Comparison of ENCODE assay signal across 8 mouse cellular contexts in the genomic region with DNA sequence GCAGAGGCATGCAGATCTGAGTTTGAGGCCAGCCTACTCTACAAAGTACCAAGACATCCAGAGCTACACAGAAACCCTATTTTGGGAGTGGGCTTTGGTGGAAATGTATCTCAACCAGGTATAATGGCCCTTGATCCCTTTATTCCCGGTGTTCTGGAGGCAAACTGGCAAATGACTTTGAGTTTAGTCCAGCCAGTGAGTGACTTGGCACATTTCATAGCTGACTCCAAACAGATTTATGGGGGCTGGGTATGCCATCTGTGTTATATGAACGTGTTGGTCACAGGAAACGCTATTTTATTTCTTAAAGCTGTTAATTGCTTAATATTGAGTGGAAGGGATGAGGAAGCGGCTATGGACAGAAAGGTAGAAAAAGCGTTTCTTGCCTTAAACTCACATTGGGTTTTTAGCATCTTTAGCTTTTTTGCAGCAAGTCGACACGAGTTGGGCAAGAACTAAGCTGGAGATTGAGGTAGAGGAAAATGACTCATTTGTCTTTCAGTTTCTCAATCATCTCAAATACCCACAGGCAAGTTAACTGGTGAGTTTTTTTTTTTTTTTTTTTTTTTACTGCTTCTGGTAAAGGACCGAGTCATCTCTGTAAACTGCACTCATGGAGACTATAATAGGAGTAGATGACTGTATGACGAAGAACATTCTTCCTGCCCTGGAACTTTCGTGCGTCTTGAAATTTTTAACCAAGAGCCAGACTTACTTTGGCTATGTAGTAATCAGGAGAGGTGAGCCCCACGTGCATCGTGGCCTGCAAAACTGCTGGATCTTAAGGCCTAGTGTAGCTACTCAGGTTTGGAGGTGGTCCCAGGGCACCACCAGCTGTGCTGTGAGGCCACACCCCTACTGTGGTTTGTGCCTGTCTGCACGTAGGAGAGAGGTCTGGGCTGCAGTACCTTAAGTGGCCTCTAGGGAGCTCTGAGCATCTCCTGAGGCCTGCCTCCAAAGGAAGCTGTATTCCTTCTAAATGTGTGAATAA. TPM values are rescaled to one million over a fixed set of nuclear protein-coding genes. Genes with fewer than 3 reads are reported as not detected.
DNase-seq lines count a peak whose midpoint lies in the region; ATAC-seq and TF ChIP-seq lines count a peak whose summit lies in the region.

No protein-coding gene starts in this region.

- peak overlapping the region; percentile 51; the same call in 1 of the 2 replicates for H3K27ac ChIP-seq in intestine, embryonic 15.5 days
- no peak overlapping the region for H3K27ac ChIP-seq in limb, embryonic 11.5 days (replicated peaks; ENCODE audit: low read depth, low read length)
- peak overlapping the region; percentile 55; the same call in 1 of the 2 replicates for H3K27ac ChIP-seq in midbrain, embryonic 13.5 days
- H3K27ac ChIP-seq in small intestine, adult 2 months (ENCODE audit: insufficient read depth, low read depth, low read length) = peak overlapping the region; percentile 54

- H3K4me1 ChIP-seq in intestine, embryonic 15.5 days (replicated peaks) = peaks cover 44% of the 10 kb centered on the region
- peaks cover 16% of the 10 kb centered on the region for H3K4me1 ChIP-seq in limb, embryonic 11.5 days (ENCODE audit: control insufficient read depth, insufficient read depth, low read length)
- H3K4me1 ChIP-seq in midbrain, embryonic 13.5 days (replicated peaks) = peaks cover 66% of the 10 kb centered on the region
- peaks cover 38% of the 10 kb centered on the region for H3K4me1 ChIP-seq in small intestine, adult 2 months (ENCODE audit: control insufficient read depth, insufficient read depth, insufficient read length, low read length)

- H3K4me3 ChIP-seq in intestine, embryonic 15.5 days (replicated peaks) = peak overlapping the region; percentile 9; the same call in 1 of the 2 replicates
- no peak overlapping the region; the same call in 1 of the 2 replicates for H3K4me3 ChIP-seq in limb, embryonic 11.5 days (ENCODE audit: low read depth, low read length)
- H3K4me3 ChIP-seq in midbrain, embryonic 13.5 days (replicated peaks) = peak overlapping the region; percentile 82
- H3K4me3 ChIP-seq in small intestine, adult 2 months (ENCODE audit: low read depth, low read length) = peak overlapping the region; percentile 20; the same call in 1 of the 2 replicates

- no peaks in the 10 kb centered on the region for H3K9me3 ChIP-seq in intestine, embryonic 15.5 days
- no peaks in the 10 kb centered on the region for H3K9me3 ChIP-seq in limb, embryonic 11.5 days (ENCODE audit: control insufficient read depth, low read length)
- no peaks in the 10 kb centered on the region for H3K9me3 ChIP-seq in midbrain, embryonic 13.5 days

- peak; percentile 27 for ATAC-seq in intestine, embryonic 15.5 days
- ATAC-seq in limb, embryonic 11.5 days (ENCODE audit: insufficient number of reproducible peaks, low FRiP score, low TSS enrichment, low read depth) = no peak
- ATAC-seq in midbrain, embryonic 13.5 days = no peak

- WGBS in intestine, embryonic 15.5 days = 25% methylated on average over 14 of the region's 14 CpGs
- WGBS in limb, embryonic 11.5 days = 24% methylated on average over 14 of the region's 14 CpGs
- WGBS in midbrain, embryonic 13.5 days = 26% methylated on average over 14 of the region's 14 CpGs
- WGBS in small intestine, adult 2 months = 40% methylated on average over 14 of the region's 14 CpGs

- peak overlapping the region; percentile 64 for H3K4me2 ChIP-seq in intestine, embryonic 15.5 days (replicated peaks)
- H3K4me2 ChIP-seq in limb, embryonic 11.5 days (ENCODE audit: low read depth, severe bottlenecking) = peak overlapping the region; percentile 85
- peak overlapping the region; percentile 93 for H3K4me2 ChIP-seq in midbrain, embryonic 13.5 days (replicated peaks)

- H3K36me3 ChIP-seq in intestine, embryonic 15.5 days = peaks cover 7% of the 10 kb centered on the region; the same call in 1 of the 2 replicates
- peaks cover 8% of the 10 kb centered on the region for H3K36me3 ChIP-seq in limb, embryonic 11.5 days (ENCODE audit: control insufficient read depth, insufficient read depth, low read length)
- H3K36me3 ChIP-seq in midbrain, embryonic 13.5 days = peaks cover 20% of the 10 kb centered on the region
- peaks cover 25% of the 10 kb centered on the region for H3K36me3 ChIP-seq in small intestine, adult 2 months (ENCODE audit: control insufficient read depth, insufficient read depth, low read length)

- peak; percentile 78; the same call in 1 of the 2 replicates for TF ChIP-seq CTCF in small intestine, adult 2 months (IDR thresholded peaks at IDR 0.05; ENCODE audit: extremely low read depth, insufficient read length, insufficient replicate concordance, low read depth, low read length)

- no peaks in the 10 kb centered on the region for H3K27me3 ChIP-seq in intestine, embryonic 15.5 days (replicated peaks)
- H3K27me3 ChIP-seq in limb, embryonic 11.5 days (ENCODE audit: control insufficient read depth, insufficient read depth, low read length) = no peaks in the 10 kb centered on the region
- no peaks in the 10 kb centered on the region for H3K27me3 ChIP-seq in midbrain, embryonic 13.5 days
- H3K27me3 ChIP-seq in small intestine, adult 2 months (ENCODE audit: control insufficient read depth, insufficient read depth, low read length) = no peaks in the 10 kb centered on the region

- no peak for TF ChIP-seq POLR2A in small intestine, adult 2 months (IDR thresholded peaks at IDR 0.05; ENCODE audit: low read depth, low read length)

- DNase-seq in urinary bladder, adult 18-20 months (ENCODE audit: low spot score in 2 of 2) = peak; percentile 42 to 53
- no peak for DNase-seq in urinary bladder, postnatal 10 days (ENCODE audit: low spot score)
- DNase-seq in embryo, embryonic 9.5 days (ENCODE audit: extremely low spot score) = peak; percentile 89
- peak; percentile 68 to 86 for DNase-seq in gastrocnemius, postnatal 4 days (ENCODE audit: low spot score in 2 of 2)
- DNase-seq in limb, embryonic 11.5 days (ENCODE audit: low spot score) = peak; percentile 94

- H3K9ac ChIP-seq in intestine, embryonic 15.5 days = no peak overlapping the region; the same call in 1 of the 2 replicates
- H3K9ac ChIP-seq in limb, embryonic 11.5 days (ENCODE audit: low read length) = no peak overlapping the region
- peak overlapping the region; percentile 2 for H3K9ac ChIP-seq in midbrain, embryonic 13.5 days (replicated peaks)

RNA-seq across cellular contexts. Expression of a gene that starts 3.2 kb away (rescaled TPM):
- 1,000 to 10,000 TPM; 1,566 to 1,695 TPM for total RNA-seq in gastrocnemius, postnatal 4 days (2021)
- 1,208 and 1,228 TPM in 2 replicates for polyA plus RNA-seq in intestine, embryonic 15.5 days (2015; fragmentation: Nextera tagmentation; extraction: Ambion mirVana)
- 1,975 and 1,999 TPM in 2 replicates for polyA plus RNA-seq in limb, embryonic 11.5 days (2014; fragmentation: Nextera tagmentation; extraction: Ambion mirVana)
- polyA plus RNA-seq in midbrain, embryonic 13.5 days (2015; fragmentation: Nextera tagmentation; extraction: Ambion mirVana) = 1,400 and 1,429 TPM in 2 replicates
- 513 and 1,082 TPM in 2 replicates for polyA plus RNA-seq in small intestine, adult 2 months (2012; rRNA removed)

RNA-seq across cellular contexts. Expression of a gene that starts 20.6 kb away (rescaled TPM):
- under 1 TPM; 0.54 to 0.60 TPM for total RNA-seq in gastrocnemius, postnatal 4 days (2021)
- 1.0 and 1.6 TPM in 2 replicates for polyA plus RNA-seq in intestine, embryonic 15.5 days (2015; fragmentation: Nextera tagmentation; extraction: Ambion mirVana)
- polyA plus RNA-seq in limb, embryonic 11.5 days (2014; fragmentation: Nextera tagmentation; extraction: Ambion mirVana) = 0.20 and 0.27 TPM in 2 replicates
- 1.2 and 2.1 TPM in 2 replicates for polyA plus RNA-seq in midbrain, embryonic 13.5 days (2015; fragmentation: Nextera tagmentation; extraction: Ambion mirVana)
- 4.6 and 6.4 TPM in 2 replicates for polyA plus RNA-seq in small intestine, adult 2 months (2012; rRNA removed)

RNA-seq across cellular contexts. Expression of a gene that starts 42.2 kb away (rescaled TPM):
- 10 to 100 TPM; 22.2 to 24.0 TPM for total RNA-seq in gastrocnemius, postnatal 4 days (2021)
- polyA plus RNA-seq in intestine, embryonic 15.5 days (2015; fragmentation: Nextera tagmentation; extraction: Ambion mirVana) = 23.3 and 23.9 TPM in 2 replicates
- polyA plus RNA-seq in limb, embryonic 11.5 days (2014; fragmentation: Nextera tagmentation; extraction: Ambion mirVana) = 28.2 and 29.7 TPM in 2 replicates
- 186 and 195 TPM in 2 replicates for polyA plus RNA-seq in midbrain, embryonic 13.5 days (2015; fragmentation: Nextera tagmentation; extraction: Ambion mirVana)
- polyA plus RNA-seq in small intestine, adult 2 months (2012; rRNA removed) = 5.7 and 12.1 TPM in 2 replicates
